ENCODE assay signal across 14 mouse cellular contexts in genomic region chr15:85699452-85699851, GRCm38 (mm10). TPM values are rescaled to one million over a fixed set of nuclear protein-coding genes. Genes with fewer than 3 reads are reported as not detected.
DNase-seq lines count a peak whose midpoint lies in the region; ATAC-seq and TF ChIP-seq lines count a peak whose summit lies in the region.
"Had no signal": no experiment of that assay in that cellular context is flagged by ENCODE, and none has a peak within 500 bp of the region (broad histone marks: within the 10 kb centered on the region; RNA-seq: fewer than 3 reads in every experiment).

No protein-coding gene starts in this region.

- no peak for TF ChIP-seq POLR2A in olfactory bulb, adult 2 months (IDR thresholded peaks at IDR 0.05; ENCODE audit: insufficient read depth, low read depth, low read length)

- no peak overlapping the region for H3K9ac ChIP-seq in hindbrain, embryonic 13.5 days
- no peak overlapping the region for H3K9ac ChIP-seq in midbrain, postnatal 0 days (replicated peaks; ENCODE audit: low read length, poor library complexity, severe bottlenecking)
- H3K9ac ChIP-seq in midbrain, embryonic 14.5 days (replicated peaks; ENCODE audit: low read length), result no peak overlapping the region
- no peak overlapping the region for H3K9ac ChIP-seq in heart, embryonic 12.5 days
- H3K9ac ChIP-seq: heart, embryonic 13.5 days; intestine, embryonic 15.5 days had no signal

- no peak overlapping the region for H3K4me2 ChIP-seq in hindbrain, embryonic 13.5 days
- H3K4me2 ChIP-seq in midbrain, postnatal 0 days (ENCODE audit: low read depth, low read length, poor library complexity, severe bottlenecking), result no peak overlapping the region
- no peak overlapping the region for H3K4me2 ChIP-seq in midbrain, embryonic 14.5 days (ENCODE audit: low read length)
- no peak overlapping the region for H3K4me2 ChIP-seq in heart, embryonic 12.5 days
- H3K4me2 ChIP-seq: heart, embryonic 13.5 days; intestine, embryonic 15.5 days had no signal

- H3K4me3 ChIP-seq in hindbrain, embryonic 13.5 days, result no peak overlapping the region
- no peak overlapping the region for H3K4me3 ChIP-seq in hindbrain, embryonic 10.5 days
- no peak overlapping the region for H3K4me3 ChIP-seq in midbrain, postnatal 0 days (ENCODE audit: low read depth, low read length)
- no peak overlapping the region for H3K4me3 ChIP-seq in midbrain, embryonic 14.5 days (replicated peaks; ENCODE audit: low read depth, low read length)
- no peak overlapping the region for H3K4me3 ChIP-seq in olfactory bulb, adult 2 months (ENCODE audit: insufficient read depth, low read depth, low read length)
- no peak overlapping the region for H3K4me3 ChIP-seq in heart, embryonic 12.5 days
- H3K4me3 ChIP-seq: heart, embryonic 13.5 days; intestine, embryonic 15.5 days had no signal

- no peak for DNase-seq in hindbrain, embryonic 10.5 days (ENCODE audit: low spot score)
- DNase-seq in midbrain, postnatal 0 days (ENCODE audit: low spot score), result no peak
- no peak for DNase-seq in midbrain, embryonic 14.5 days
- peak; percentile 61 to 71 for DNase-seq in cerebellum, postnatal 10 days
- DNase-seq in urinary bladder, postnatal 4 days (ENCODE audit: low spot score in 2 of 2), result no peak
- DNase-seq: adrenal gland, postnatal 10 days; lung, adult 18-20 months had no signal

- H3K9me3 ChIP-seq in hindbrain, embryonic 13.5 days, result no peaks in the 10 kb centered on the region
- no peaks in the 10 kb centered on the region for H3K9me3 ChIP-seq in hindbrain, embryonic 10.5 days
- H3K9me3 ChIP-seq in midbrain, postnatal 0 days (ENCODE audit: low read length), result no peaks in the 10 kb centered on the region
- H3K9me3 ChIP-seq in midbrain, embryonic 14.5 days (ENCODE audit: control insufficient read depth, low read length), result no peaks in the 10 kb centered on the region
- no peaks in the 10 kb centered on the region for H3K9me3 ChIP-seq in heart, embryonic 12.5 days (replicated peaks)
- H3K9me3 ChIP-seq: heart, embryonic 13.5 days; intestine, embryonic 15.5 days had no signal

- no peaks in the 10 kb centered on the region for H3K27me3 ChIP-seq in hindbrain, embryonic 13.5 days
- H3K27me3 ChIP-seq in hindbrain, embryonic 10.5 days (ENCODE audit: insufficient read depth, poor library complexity, severe bottlenecking), result peaks cover 48% of the 10 kb centered on the region
- no peaks in the 10 kb centered on the region for H3K27me3 ChIP-seq in midbrain, postnatal 0 days (ENCODE audit: insufficient read depth, low read length)
- H3K27me3 ChIP-seq in midbrain, embryonic 14.5 days (ENCODE audit: control insufficient read depth, insufficient read depth, low read length), result no peaks in the 10 kb centered on the region
- H3K27me3 ChIP-seq in heart, embryonic 12.5 days (replicated peaks), result 0 out of 2 replicates have a peak, but pooled peaks cover 6% of the 10 kb centered on the region
- H3K27me3 ChIP-seq: heart, embryonic 13.5 days; intestine, embryonic 15.5 days had no signal

- WGBS in hindbrain, embryonic 13.5 days, result 78% methylated on average over 5 of the region's 5 CpGs
- WGBS in hindbrain, embryonic 10.5 days, result 94% methylated on average over 5 of the region's 5 CpGs
- 82% methylated on average over 5 of the region's 5 CpGs for WGBS in midbrain, postnatal 0 days
- WGBS in midbrain, embryonic 14.5 days, result 90% methylated on average over 5 of the region's 5 CpGs
- WGBS in olfactory bulb, adult 2 months, result 52% methylated on average over 5 of the region's 5 CpGs
- WGBS in heart, embryonic 12.5 days, result 81% methylated on average over 5 of the region's 5 CpGs

- peaks cover 53% of the 10 kb centered on the region for H3K4me1 ChIP-seq in hindbrain, embryonic 13.5 days (replicated peaks)
- H3K4me1 ChIP-seq in hindbrain, embryonic 10.5 days (replicated peaks), result peaks cover 16% of the 10 kb centered on the region
- H3K4me1 ChIP-seq in midbrain, postnatal 0 days (ENCODE audit: insufficient read depth, low read length), result no peaks in the 10 kb centered on the region
- no peaks in the 10 kb centered on the region for H3K4me1 ChIP-seq in midbrain, embryonic 14.5 days (ENCODE audit: control insufficient read depth, insufficient read depth, low read length)
- H3K4me1 ChIP-seq in olfactory bulb, adult 2 months (ENCODE audit: control insufficient read depth, insufficient read depth, low read length), result peaks cover 63% of the 10 kb centered on the region
- no peaks in the 10 kb centered on the region for H3K4me1 ChIP-seq in heart, embryonic 12.5 days (replicated peaks)
- H3K4me1 ChIP-seq: heart, embryonic 13.5 days had no signal

- H3K27ac ChIP-seq in hindbrain, embryonic 13.5 days, result peak overlapping the region; percentile 80
- no peak overlapping the region for H3K27ac ChIP-seq in hindbrain, embryonic 10.5 days
- peak overlapping the region; percentile 57; the same call in 1 of the 2 replicates for H3K27ac ChIP-seq in midbrain, postnatal 0 days (ENCODE audit: low read depth, low read length)
- H3K27ac ChIP-seq in midbrain, embryonic 14.5 days (replicated peaks; ENCODE audit: low read depth, low read length), result no peak overlapping the region
- H3K27ac ChIP-seq in olfactory bulb, adult 2 months (ENCODE audit: insufficient read depth, low read depth, low read length), result peak overlapping the region; percentile 77
- no peak overlapping the region for H3K27ac ChIP-seq in heart, embryonic 12.5 days (ENCODE audit: poor library complexity, severe bottlenecking)
- H3K27ac ChIP-seq: heart, embryonic 13.5 days; intestine, embryonic 15.5 days had no signal

- ATAC-seq in hindbrain, embryonic 13.5 days (ENCODE audit: low FRiP score), result no peak
- ATAC-seq in midbrain, postnatal 0 days (ENCODE audit: low FRiP score), result no peak
- ATAC-seq in midbrain, embryonic 14.5 days (ENCODE audit: low FRiP score, low TSS enrichment), result no peak
- ATAC-seq in heart, embryonic 12.5 days (ENCODE audit: insufficient number of reproducible peaks, low FRiP score), result no peak
- ATAC-seq: CD4-positive, CD25-positive, alpha-beta regulatory T cell, adult 4 months; intestine, embryonic 15.5 days had no signal

- H3K36me3 ChIP-seq in hindbrain, embryonic 13.5 days, result peaks cover 97% of the 10 kb centered on the region
- no peaks in the 10 kb centered on the region for H3K36me3 ChIP-seq in hindbrain, embryonic 10.5 days
- H3K36me3 ChIP-seq in midbrain, postnatal 0 days (ENCODE audit: insufficient read depth, low read length), result peaks cover 69% of the 10 kb centered on the region
- H3K36me3 ChIP-seq in midbrain, embryonic 14.5 days (ENCODE audit: control insufficient read depth, insufficient read depth, low read length), result peaks cover 92% of the 10 kb centered on the region
- H3K36me3 ChIP-seq in heart, embryonic 12.5 days, result peaks cover 70% of the 10 kb centered on the region

- no peak for TF ChIP-seq CTCF in midbrain, postnatal 0 days (IDR thresholded peaks at IDR 0.05)
- no peak for TF ChIP-seq CTCF in olfactory bulb, adult 2 months (IDR thresholded peaks at IDR 0.05; ENCODE audit: insufficient read depth, low read depth, low read length)

RNA-seq across cellular contexts. Expression of gene Ppara, which starts 35.3 kb away (rescaled TPM):
- 1.2 and 1.7 TPM in 2 replicates for polyA plus RNA-seq in hindbrain, embryonic 13.5 days (2015; fragmentation: Nextera tagmentation; extraction: Ambion mirVana)
- 0.24 and 0.62 TPM in 2 replicates for polyA plus RNA-seq in hindbrain, embryonic 10.5 days (2016; fragmentation: Nextera tagmentation; extraction: Ambion mirVana)
- total RNA-seq in midbrain, postnatal 0 days (2014; rRNA removed), result 1.6 TPM in 2 replicates
- 0.86 and 2.8 TPM in 2 replicates for polyA plus RNA-seq in midbrain, postnatal 0 days (2015; fragmentation: Nextera tagmentation; extraction: Ambion mirVana)
- polyA plus RNA-seq in midbrain, embryonic 14.5 days (2014; fragmentation: Nextera tagmentation; extraction: Ambion mirVana), result 0.89 and 1.2 TPM in 2 replicates
- not detected in 2 replicates for polyA plus RNA-seq in olfactory bulb, adult 2 months (2012; ENCODE audit: insufficient read depth, insufficient read length, low replicate concordance, missing spikeins)
- polyA plus RNA-seq in heart, embryonic 12.5 days (2016; fragmentation: Nextera tagmentation; extraction: Ambion mirVana), result 2.3 and 3.3 TPM in 2 replicates
- total RNA-seq: common myeloid progenitor, adult 5-6 weeks had no signal

Comparison
In these comparisons a context has a peak if more than half of its experiments do, and no peak if none do; other contexts are left out.
1. H3K27ac ChIP-seq: peak in hindbrain, embryonic 13.5 days (single experiment), midbrain, postnatal 0 days (single experiment) and olfactory bulb, adult 2 months (single experiment); none in hindbrain, embryonic 10.5 days (single experiment), midbrain, embryonic 14.5 days (single experiment) and heart, embryonic 12.5 days (single experiment).
2. DNase-seq: peak in cerebellum, postnatal 10 days (2 of 2); none in hindbrain, embryonic 10.5 days (single experiment), midbrain, postnatal 0 days (single experiment), midbrain, embryonic 14.5 days (single experiment) and urinary bladder, postnatal 4 days (0 of 2).